Mouse (Mus musculus) left cerebral cortex, postnatal 14 days (tissue): ENCODE measurements around the gene Fblim1. TPM values are rescaled to one million over a fixed set of nuclear protein-coding genes. Genes with fewer than 3 reads are reported as not detected.
A peak's percentile ranks its signal among the peaks of the same experiment; 100 is the strongest.

Experiments used
- DNase-seq, 2 experiments: peaks; one replicate each; pipeline ENCODE4 v3.0.0; 2021 to 2022; ENCODE audit warnings: low spot score in 2 of 2, mixed read lengths in 1 of 2
- intact Hi-C: fragments of 180-260 bp; cut with DNase I; formaldehyde crosslinking; loops from one replicate; pipeline ENCODE4 v1.15.1; 2025
- long read RNA-seq, 2 experiments: library from polyadenylated mRNA; stranded (forward); transcript quantifications; one replicate each; pipeline ENCODE4 v2.0.0; 2021
- total RNA-seq, 2 experiments: library from RNA; stranded (reverse); gene quantifications; 2 replicates each; pipeline ENCODE4 v1.2.3; 2021

The Fblim1 gene
- 1 to 10 TPM; 1.2 to 1.3 TPM for total RNA-seq
- long read RNA-seq, experiment 1, partial matches to known transcripts: 0 of 4 reads
- long read RNA-seq, experiment 1, other reads (novel, unspliced or antisense): 1 of 4 reads
- long read RNA-seq, experiment 2, partial matches to known transcripts: 1 of 4 reads
- long read RNA-seq, experiment 2, other reads (novel, unspliced or antisense): 2 of 4 reads

- intact Hi-C loops: no loop called here
- DNase-seq: no peak
These were observed at the start of gene Fblim1 for GRCm38 (mm10) chr4:141605861-141606260. Gene Fblim1 (minus strand): TSS chr4:141606096.

DNA sequence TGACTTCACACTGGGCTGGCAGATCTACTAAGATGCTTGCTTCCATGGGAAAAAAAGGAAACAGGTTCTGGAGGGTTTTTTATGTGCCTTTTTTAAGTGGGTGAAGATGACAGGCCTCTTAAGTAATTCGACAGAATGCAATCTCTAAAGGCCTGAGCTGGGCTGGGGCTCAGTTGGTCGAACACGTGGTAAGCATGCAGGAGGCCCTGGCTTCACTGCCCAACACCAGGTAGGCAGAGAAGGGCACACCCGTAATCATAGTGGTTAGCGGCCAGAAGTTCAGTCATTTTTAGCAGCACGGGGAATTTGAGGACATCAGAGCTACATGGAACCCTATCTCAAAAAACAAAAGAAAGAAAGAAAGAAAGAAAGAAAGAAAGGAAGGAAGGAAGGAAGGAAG lies 48.6 kb upstream of the Fblim1 start:
- intact Hi-C loops: no loop called here

GRCm38 (mm10) chr4:141653813-141654212 lies 47.9 kb upstream of the Fblim1 start:
- intact Hi-C loops: no loop called here
- DNase-seq: no peak

More for the DNA sequence above, 48.6 kb upstream of the Fblim1 start:
- no peak for DNase-seq

- no peak for DNase-seq
- intact Hi-C loops: no loop called here
These were observed 47.1 kb upstream of the Fblim1 start for GRCm38 (mm10) chr4:141653044-141653443.

DNA sequence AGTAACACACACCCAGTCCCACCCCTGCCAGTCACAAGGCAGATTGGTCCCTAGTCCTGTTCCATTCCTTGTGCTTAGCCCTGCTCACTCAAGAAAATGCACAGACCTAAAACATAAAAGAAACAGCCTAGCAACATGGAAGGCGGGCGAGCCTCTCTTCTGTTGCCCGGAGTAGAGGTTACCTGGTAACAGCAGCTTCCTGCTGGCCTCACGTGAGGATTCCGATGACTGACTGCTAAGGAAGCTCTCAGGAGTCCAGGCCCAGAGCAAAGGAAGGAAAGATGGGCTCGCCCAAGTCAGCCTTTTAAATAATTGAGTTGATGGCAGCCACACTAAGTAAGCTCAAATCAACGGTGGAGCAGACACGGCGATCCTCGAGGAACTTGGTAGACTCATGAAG lies 46.0 kb upstream of the Fblim1 start:
- intact Hi-C loops: no loop called here
- no peak for DNase-seq

DNA sequence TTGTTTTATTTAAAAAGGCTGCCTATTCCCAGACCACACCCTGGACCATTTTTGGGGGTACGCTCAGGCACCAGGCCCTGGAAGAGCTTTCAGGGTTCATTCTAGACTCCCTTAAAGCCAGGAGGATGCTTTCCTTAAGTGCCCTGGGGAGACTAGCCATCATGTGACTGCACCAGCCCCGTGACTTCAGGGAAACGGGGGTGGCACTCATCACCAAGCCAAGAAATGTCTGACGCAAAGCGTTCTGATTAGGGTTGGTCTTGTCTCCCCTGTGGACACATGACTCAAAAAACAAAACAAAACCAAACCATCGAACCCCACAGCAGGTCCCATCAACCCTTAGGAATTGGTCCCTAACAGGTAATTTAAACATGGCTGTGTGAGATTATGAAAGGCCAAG lies 45.4 kb upstream of the Fblim1 start:
- DNase-seq: no peak
- intact Hi-C loops: no loop called here

DNA sequence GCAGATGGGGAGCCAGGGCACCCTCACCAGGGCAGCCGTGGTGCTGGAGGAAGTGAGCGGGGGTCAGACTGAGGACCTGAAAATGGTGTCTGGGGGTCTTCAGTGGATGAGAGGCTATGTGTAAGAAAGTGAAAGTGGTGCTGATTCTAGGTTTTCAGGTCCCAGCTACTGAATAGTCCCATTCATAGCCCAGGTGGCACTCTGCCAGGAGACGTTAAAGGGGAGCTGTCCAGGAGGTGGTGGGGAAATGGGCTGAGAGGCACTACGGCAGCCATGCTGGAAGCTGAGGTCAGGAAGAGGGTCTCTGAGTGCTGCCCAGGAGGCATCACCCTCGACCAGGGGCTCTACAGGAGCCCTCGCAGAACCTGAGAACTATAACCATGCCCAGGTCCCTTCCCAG lies 43.3 kb upstream of the Fblim1 start:
- peak in 1 of 2 experiments; percentile 44 for DNase-seq
- intact Hi-C loops: no loop called here

DNA sequence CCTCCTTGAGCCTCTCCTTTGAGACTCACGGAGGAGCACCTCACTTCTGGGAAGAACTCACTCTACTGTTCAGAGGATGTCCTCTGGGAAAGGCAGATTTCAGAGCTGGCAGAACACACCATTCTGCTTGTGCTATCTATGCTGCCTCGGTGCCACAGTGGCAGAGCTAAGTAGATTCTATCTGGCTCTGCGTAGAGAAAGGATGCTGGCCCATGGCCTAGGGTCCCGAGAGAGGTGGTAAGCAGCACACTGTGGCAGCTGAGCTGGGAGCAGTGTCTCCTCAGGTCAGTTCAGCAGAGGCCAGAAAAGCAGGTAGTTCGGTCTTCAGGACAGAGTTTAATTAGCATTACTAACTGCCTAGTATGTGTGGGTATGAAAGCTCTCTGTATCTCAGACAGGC lies 42.4 kb upstream of the Fblim1 start:
- no peak for DNase-seq
- intact Hi-C loops: no loop called here

DNA sequence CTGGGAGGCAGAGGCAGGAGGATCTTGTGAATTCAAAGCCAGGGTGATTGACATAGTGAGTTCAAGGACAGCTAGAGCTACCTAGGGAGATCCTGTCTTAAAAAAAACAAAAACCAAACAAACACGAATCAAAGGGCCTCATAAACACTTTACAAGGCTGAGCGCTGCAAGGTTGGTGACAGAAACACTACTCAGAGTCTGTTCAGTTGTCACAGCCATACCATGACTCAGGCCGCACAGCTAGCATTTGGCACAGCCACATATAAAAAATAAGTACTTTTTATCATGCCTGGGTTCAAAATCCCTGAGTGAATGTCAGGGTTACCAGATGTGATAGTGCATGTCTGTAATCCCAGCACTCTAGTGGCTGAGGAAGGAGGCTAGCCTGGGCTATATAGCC lies 41.3 kb upstream of the Fblim1 start:
- intact Hi-C loops: no loop called here
- no peak for DNase-seq

DNA sequence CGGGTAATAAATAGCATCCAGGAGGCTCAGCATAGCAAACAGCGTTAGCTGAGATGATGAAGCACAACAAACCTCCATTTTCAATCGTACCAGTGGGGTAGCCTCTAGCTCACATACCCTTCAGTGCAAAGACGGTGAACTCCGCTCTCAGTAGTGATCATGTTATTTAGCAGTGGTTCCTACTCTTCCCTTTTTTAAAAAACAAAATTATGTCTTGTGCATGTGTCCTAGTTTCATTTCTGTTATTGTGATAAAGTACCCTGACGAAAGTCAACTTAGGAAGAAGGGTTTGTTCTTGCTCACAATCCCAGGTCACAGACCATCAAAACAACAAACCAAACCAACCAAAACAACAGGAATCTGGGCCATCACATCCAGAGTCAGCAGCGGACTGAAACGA lies 40.1 kb upstream of the Fblim1 start:
- no peak for DNase-seq
- intact Hi-C loops: no loop called here

GRCm38 (mm10) chr4:141643118-141643855 lies 37.4 kb upstream of the Fblim1 start:
- peak; percentile 65 to 83 for DNase-seq
- intact Hi-C loops: no loop called here

GRCm38 (mm10) chr4:141641961-141642811 lies 36.3 kb upstream of the Fblim1 start:
- intact Hi-C loops: no loop called here
- DNase-seq: no peak

GRCm38 (mm10) chr4:141641353-141641771 lies 35.5 kb upstream of the Fblim1 start:
- intact Hi-C loops: no loop called here
- no peak for DNase-seq

DNA sequence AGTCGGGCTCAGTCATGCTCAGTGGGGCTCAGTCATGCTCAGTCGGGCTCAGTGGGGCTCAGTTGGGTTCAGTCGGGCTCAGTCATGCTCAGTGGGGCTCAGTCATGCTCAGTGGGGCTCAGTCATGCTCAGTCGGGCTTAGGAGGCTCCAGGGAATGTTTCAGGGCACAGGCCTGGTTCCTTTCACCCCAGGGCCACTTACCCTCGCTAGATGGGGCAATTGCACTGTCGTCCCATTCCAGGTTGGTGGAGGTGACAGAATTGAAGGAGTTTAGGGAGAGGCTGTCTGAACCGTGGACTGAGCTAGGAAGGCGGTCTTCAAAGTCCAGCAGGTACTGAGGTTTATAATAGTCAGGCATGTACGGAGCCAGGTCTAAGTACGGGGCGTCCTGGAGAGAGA lies 33.6 kb upstream of the Fblim1 start:
- no peak for DNase-seq
- intact Hi-C loops: no loop called here

DNA sequence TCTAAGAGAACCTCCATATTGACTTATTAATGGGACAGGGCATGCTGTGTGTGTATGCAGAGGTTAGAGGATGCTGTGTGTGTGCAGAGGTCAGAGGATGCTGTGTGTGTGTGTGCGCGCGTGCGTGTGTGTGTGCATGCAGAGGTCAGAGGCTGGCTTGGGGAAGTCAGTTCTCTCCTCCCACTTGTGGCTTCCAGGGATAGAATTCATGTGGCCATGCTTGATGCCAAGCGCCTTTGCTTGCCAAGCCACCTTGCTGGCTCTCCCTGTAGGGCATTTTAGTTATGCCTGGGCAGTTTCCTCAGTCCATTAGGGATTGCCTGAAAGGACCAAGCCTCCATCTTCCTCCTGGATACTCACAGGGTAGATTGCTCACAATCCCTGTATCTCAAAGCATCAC lies 30.8 kb upstream of the Fblim1 start:
- intact Hi-C loops: no loop called here
- no peak for DNase-seq

GRCm38 (mm10) chr4:141635991-141636390 lies 30.1 kb upstream of the Fblim1 start:
- intact Hi-C loops: no loop called here
- no peak for DNase-seq

DNA sequence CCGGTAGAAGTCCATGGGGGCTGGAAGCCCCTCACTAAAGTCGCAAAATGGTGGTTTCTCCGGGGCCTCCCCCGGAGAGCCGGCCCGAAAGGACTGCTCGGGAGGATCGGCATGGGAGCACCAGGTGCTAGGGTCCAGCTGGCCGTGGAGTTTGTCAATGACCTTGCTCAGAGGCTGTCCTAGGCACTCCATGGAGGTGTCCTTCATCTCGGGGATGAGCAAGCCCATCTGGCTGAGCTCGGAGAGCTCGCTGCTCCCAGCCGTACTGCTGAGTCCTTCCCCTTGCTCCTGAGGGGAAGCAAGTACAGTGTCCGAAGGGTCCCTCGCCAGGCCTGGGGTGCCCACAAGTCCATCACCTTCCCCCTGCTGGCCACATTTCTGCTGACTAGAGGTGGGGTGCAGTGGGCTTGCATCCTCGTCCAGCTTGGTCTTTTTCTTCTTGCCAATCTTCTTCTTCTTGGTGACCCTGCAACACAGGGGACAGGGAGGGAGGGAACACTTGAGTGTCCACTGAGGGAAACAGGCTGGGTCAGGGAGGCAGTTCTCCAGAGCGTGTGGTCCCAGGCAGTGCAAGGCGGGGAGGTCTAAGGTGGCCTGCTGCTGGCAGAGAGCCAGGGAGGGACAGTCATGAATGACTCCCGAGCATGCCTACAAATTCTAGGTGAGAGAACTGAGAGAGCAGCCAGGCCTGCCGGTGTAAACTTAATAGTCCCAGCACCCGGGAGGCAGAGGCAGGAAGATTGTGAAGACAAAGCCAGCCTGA lies 26.4 kb upstream of the Fblim1 start:
- intact Hi-C loops: no loop called here
- no peak for DNase-seq

DNA sequence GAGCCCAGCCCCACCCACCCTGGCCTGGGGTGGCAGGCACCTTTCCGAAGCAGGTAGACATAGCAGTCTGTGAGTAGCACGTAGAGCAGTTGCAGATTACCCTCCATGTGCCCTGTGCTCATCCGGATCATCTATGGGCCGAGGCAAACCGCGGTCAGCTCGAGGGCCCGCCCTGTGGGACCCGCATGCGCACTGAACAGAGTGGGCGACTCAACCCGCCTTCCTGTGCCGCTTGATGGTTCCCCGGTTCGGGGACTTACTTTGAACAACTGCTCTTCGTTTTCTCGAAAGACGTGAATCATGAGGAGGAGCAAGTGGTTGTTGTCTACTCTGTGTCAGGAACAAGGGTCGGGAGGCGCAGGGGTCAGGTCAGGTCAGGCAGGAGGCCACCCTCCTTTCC lies 25.4 kb upstream of the Fblim1 start:
- DNase-seq: no peak
- intact Hi-C loops: no loop called here

- intact Hi-C loops: no loop called here
- DNase-seq: no peak
These were observed 24.1 kb upstream of the Fblim1 start for GRCm38 (mm10) chr4:141630021-141630420.

DNA sequence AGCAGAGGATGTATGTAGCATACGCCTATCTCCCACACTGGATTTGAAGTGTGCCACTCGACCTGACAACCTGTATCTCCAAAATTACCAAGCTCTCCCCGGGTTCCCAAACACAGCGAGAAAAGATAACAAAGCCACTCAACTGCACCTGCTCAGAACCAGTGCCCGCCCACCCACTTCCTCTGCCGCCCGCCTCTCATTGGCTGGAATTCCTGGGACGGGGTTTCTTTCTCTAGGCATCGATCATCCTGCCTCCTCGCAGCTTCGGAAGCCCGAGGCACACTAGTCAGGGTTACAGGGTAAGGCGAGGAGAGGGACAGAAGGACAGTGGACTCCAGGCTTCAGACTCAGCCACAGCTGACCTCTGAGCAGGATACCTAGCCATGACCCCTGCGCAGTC lies 22.8 kb upstream of the Fblim1 start:
- intact Hi-C loops: loop anchor here (10.0 kb wide), 1 partner anchor 216 kb away; the partner anchor contains the start of gene Ctrc
- no peak for DNase-seq
